Mouse (Mus musculus) erythroid progenitor cell, adult 5-6 weeks (primary cell): ENCODE measurements at regions not wholly inside any gene's neighbourhood (a gene's known extent, or its start where the extent isn't known, plus 50 kb on each side); places are given as distances from the start of the nearest gene placed in this dataset.
A peak's percentile ranks its signal among the peaks of the same experiment; 100 is the strongest.

Source experiments
- ATAC-seq: replicated peaks from 2 replicates; pipeline ENCODE4 v1.8.0; 2016; ENCODE audit warnings: moderate number of reproducible peaks, mild to moderate bottlenecking, moderate TSS enrichment, inconsistent platforms; ENCODE audit not compliant: poor library complexity, low FRiP score, severe bottlenecking

DNA sequence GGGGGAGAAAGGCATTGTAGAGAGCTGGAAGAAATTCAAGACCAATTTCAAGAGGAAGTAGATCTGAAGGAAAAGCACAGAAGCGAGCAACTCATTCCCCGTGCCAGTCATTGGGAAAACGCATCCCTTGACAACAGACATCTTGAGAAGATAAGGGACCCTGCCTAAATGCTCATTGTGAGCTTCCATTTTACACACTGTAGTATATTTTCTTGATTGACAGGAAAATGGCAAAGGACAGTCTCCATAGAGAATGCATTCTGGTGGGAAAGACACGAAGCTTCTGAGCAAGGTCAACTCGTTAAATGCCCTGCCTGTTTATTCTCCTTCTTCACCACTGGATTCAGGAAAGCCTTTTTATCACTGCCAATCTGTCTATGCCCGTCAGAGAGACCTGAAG is 424.1 kb upstream of the Vwc2 start:
- ATAC-seq: no peak

DNA sequence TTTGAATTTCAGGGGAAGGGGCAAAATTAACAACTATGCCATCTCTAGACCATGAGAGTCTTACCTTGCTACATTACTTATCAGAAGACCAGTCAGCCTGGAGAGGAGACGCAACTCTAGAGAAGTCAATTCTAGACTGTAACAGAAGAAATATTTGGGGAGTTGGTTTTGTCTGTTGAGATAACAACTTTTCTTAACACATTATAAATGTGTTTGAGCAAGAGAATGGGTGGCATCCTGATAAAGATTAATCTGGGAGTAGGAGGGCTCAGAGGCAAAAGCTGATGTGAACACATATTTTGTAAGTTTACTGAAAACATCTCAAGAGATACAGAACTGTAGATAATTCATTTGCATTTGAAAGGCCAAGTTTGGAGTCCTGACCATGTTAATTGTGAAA is 389.0 kb upstream of the Vwc2 start:
- no peak for ATAC-seq

DNA sequence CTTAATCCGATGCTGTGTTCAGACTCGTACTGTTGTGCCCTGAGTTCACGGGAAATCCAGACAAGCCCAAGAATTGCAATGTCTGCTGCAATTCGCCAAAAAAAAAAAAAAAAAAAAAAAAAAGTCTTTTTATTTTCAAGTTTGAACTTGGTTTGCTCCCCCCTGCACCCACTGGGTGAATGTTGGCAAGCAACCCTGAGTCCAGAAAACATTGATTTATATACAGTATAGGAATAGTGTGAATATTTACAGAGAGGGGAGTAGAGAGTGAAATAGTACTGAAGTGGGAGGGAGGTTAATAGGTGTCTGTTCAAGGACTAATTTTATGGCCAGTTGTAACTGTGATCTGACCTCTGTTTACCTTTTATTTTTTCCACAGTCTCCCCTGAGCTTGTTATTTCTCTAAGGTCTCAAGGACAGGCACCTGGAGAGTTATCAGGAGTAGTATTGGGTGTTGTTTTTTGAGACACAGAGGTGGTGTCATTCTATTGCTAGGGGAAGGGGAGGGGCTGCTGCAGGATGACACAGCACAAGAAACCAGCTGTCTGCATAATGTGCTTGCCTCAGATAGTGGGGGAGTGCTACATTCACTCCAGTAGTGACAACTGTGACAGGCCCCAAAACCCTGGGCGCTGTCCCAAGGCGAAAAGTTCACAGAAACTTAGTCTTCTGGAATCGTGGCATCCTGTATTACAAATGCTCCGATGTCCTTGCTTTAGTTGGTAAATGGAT is 385.0 kb upstream of the Vwc2 start:
- peak; percentile 85 for ATAC-seq
